Mouse (Mus musculus) lung, adult 2 months (tissue): ENCODE data around the gene Pygl. TPM values are rescaled to one million over a fixed set of nuclear protein-coding genes. Genes with fewer than 3 reads are reported as not detected.

Experiments used
- DNase-seq: peaks from one replicate; pipeline ENCODE4 v3.0.0; 2022
- H3K4me1 ChIP-seq: fragments of 200-500 bp; 2 replicates; pipeline ENCODE4 v1.6.1; 2011; ENCODE audit warnings: low read length; ENCODE audit not compliant: control insufficient read depth, insufficient read depth
- H3K4me3 ChIP-seq: fragments of 200-500 bp; replicated peaks from 2 replicates; pipeline ENCODE3; 2011; ENCODE audit warnings: low read depth, mild to moderate bottlenecking, control low read depth, low read length; ENCODE audit errors: extremely low read depth
- CTCF ChIP-seq: fragments of 200-500 bp; IDR thresholded peaks from 2 replicates; pipeline ENCODE4 v1.5.1; 2011; ENCODE audit warnings: mild to moderate bottlenecking, low read length, control low read depth; ENCODE audit not compliant: insufficient read depth
- POLR2A ChIP-seq: fragments of 200-500 bp; IDR thresholded peaks from 2 replicates; pipeline ENCODE4 v1.6.1; 2011; ENCODE audit warnings: low read depth, mild to moderate bottlenecking, control low read depth, low read length, borderline replicate concordance; ENCODE audit errors: extremely low read depth
- WGBS: fragments of 180-500 bp; shearing (Covaris S2); methylation state at CpG from one replicate; pipeline ENCODE4 v1.1.7; 2018; 5-methylcytosine and 5-hydroxymethylcytosine counted together
- polyA plus RNA-seq: library from polyadenylated mRNA; depleted of rRNA; stranded (reverse); fragments of >200 nt; gene quantifications from 2 replicates; pipeline ENCODE4 v1.2.3, GENCODE M21; 2012

The Pygl gene
- polyA plus RNA-seq, 1 experiment: 43.4 TPM

DNA sequence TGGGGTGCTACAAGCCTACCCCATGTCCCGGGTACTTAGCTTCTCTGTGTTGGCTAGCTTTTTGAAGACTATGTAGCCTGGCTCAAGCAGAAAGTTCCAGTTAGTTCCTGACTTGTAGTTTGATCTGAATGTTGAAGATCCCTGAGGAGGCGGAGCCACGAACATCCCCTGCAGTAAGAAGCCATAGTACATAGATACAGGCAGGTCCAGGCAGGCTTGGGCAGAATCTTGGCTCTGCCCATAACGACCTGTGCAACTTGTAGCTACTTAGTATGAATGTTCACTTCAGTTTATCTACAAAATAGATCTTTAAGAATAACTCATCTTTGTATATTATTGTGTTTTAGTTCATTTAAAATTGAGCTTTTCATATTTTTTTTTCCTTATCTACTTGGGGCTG lies 63.3 kb downstream of the Pygl start:
- DNase-seq: no peak
- no peak overlapping the region for H3K4me3 ChIP-seq
- no peak for TF ChIP-seq POLR2A
- TF ChIP-seq CTCF: no peak
- H3K4me1 ChIP-seq: no peaks in the 10 kb centered on the region
- 86% methylated on average over 4 of the region's 4 CpGs for WGBS

DNA sequence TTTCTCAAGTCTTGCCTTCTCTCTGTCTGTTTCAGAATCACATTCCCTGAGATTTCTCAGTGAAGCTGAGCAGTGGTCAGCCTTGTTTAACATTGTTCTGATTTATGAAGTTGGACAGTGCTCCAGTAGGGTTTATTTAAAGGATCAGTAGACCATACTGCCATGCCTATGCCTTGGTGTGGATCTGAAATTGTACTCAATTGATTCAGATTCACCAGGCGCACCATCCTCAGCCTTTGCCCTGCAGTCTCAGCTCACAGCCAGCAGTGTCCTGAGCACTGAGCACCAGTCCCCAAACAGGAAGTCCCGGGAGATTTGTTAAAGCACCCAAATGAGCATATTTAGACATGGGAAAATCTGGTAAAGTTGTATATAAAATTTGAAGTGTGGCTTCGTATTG lies 66.5 kb downstream of the Pygl start:
- H3K4me3 ChIP-seq: no peak overlapping the region
- no peaks in the 10 kb centered on the region for H3K4me1 ChIP-seq
- WGBS: 65% methylated on average over 3 of the region's 3 CpGs
- no peak for DNase-seq
- TF ChIP-seq CTCF (no peak), POLR2A (no peak)

DNA sequence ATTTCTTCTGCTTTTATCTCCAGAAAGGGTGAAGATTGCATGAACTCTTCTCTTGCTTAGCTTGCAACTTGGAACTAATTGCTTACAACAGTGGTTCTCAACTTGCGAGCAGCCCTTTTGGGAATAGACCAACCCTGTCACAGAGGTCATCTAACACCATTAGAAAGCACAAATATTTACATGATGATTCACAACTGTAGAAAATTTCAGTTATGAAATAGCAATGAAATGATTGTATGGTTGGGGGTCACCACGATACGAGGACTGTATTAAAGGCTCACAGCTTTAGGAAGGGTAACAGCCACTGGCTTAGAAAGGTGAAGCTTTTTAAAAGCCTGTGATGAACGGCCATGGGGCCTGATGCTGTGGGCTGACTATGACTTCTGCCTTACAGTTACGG lies 70.2 kb downstream of the Pygl start:
- TF ChIP-seq POLR2A (no peak), CTCF (no peak)
- no peaks in the 10 kb centered on the region for H3K4me1 ChIP-seq
- no peak for DNase-seq
- 60% methylated on average over 5 of the region's 5 CpGs for WGBS
- no peak overlapping the region for H3K4me3 ChIP-seq

DNA sequence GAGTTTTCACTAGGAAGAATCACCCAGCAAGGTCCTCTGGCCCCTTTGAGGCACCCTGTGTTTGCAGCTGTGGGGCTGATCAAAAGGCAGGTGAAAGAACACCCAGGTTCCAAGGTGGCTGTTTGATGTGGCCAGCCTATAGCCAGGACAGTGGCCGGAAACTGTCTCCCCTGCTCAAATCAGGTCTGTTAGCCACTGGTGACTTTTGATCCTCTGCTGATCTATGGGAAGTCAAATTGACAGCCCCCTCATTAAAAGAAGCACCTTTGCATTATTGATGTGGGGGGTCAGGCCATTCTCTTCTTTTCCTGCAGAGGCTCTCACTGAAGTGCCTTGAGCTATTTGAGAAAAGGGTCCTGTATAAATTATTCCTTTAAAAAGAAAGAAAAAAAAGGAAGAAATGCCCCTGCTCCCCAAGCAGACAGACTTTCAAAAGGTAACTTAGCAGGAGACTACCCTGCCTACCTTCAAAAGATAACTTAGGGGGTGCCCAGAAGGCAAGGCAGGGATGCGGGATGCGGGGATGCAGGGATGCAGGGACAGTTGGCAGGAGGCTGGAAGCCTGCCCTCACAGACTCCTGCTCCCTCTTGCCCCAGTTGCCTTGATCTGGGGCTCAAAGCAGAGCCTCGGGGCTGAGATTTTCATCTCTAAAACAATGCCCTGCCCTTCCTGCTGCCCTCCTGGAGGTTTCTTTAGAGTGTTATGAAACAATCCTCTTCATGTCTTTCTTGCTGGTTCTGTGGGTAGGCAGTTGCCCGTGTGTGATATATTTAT lies 73.8 kb downstream of the Pygl start:
- Histone ChIP-seq H3K4me3 (no peak overlapping the region), H3K4me1 (no peaks in the 10 kb centered on the region)
- 60% methylated on average over 5 of the region's 5 CpGs for WGBS
- no peak for DNase-seq
- TF ChIP-seq POLR2A (no peak), CTCF (no peak)

DNA sequence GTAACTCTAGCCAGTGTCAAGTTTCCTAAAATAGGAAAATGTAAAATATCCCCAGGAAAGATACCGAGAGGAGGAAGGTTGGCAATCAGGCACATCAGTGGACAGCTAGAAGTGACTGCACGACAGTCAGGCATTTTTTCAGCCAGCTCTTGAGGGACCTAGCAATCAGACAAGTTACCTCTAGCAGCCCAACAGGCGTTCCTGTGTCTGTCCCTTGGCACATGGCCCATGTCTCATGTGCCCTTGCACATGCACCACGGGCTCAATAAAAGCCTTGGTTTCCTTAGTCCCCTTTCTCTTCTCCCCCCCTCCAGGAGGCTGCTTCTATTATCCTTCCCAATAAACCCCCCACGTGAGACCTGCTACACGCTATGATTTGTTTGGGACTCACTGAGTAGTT lies 75.1 kb downstream of the Pygl start:
- no peak for DNase-seq
- TF ChIP-seq CTCF: no peak
- no peak for TF ChIP-seq POLR2A
- 74% methylated on average over 6 of the region's 6 CpGs for WGBS
- H3K4me3 ChIP-seq: no peak overlapping the region
- no peaks in the 10 kb centered on the region for H3K4me1 ChIP-seq

DNA sequence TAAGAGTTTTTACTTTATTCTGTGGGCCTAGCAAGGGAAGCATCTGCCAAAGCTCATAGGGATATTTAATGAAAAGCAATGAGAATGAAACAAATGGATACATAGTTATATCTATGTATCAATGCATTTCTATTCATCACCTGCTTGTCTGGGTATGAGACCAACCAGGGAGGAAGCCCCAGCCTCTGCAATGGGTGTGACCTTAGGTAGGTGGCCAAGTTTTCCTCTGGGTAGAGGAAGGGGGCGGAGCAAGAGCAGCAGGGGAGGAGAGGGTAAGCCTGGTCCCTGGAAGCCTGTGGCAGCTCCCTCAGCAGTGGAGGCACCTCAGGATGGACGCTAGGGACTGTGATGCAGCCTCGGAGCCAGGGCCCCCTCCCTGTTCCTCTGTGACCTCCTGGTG lies 77.4 kb downstream of the Pygl start, which contains the start of gene Abhd12b:
TSS of gene Abhd12b (plus strand) at position 301 of the 400 bp plus-strand sequence.
- TF ChIP-seq POLR2A: no peak
- TF ChIP-seq CTCF: no peak
- no peak for DNase-seq
- H3K4me1 ChIP-seq: peaks cover under 1% of the 10 kb centered on the region; the same call in 1 of the 2 replicates
- no peak within 1 kb of the TSS for H3K4me3 ChIP-seq
- WGBS: 68% methylated on average over 3 of the region's 3 CpGs

DNA sequence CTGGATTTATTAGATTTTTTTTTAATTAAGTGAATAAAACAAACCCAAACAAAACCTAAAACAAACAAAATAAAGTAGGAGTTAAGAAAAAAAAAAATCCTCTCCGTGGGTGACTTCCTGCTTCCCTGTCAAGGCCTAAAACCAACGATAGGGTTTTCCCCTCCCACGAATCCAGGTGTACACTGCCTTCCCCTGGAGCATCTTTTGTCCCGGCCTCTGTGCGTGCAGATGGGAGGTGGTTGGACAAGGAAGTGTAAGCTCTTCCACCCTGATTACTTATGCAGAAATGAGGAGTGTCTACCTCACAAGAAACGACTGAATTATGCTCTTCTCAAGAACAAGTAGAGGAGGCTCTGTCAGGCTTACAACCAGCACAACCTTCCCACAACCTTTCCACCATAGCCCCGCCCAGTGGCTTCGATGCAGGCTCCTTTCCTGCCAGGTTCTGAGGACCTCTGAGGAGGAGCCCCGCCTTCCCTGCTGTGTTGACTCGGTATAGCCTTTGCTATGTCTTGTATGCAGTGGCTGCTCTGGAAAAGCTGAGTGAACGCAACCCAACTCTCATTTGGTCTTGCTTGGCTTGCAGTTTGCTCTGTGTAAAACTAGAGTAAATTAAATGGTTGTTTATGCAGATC lies 82.5 kb downstream of the Pygl start:
- no peak for TF ChIP-seq POLR2A
- TF ChIP-seq CTCF: no peak
- 26% methylated on average over 11 of the region's 11 CpGs for WGBS
- no peak overlapping the region for H3K4me3 ChIP-seq
- peaks cover 24% of the 10 kb centered on the region for H3K4me1 ChIP-seq
- DNase-seq: peak; percentile 29

DNA sequence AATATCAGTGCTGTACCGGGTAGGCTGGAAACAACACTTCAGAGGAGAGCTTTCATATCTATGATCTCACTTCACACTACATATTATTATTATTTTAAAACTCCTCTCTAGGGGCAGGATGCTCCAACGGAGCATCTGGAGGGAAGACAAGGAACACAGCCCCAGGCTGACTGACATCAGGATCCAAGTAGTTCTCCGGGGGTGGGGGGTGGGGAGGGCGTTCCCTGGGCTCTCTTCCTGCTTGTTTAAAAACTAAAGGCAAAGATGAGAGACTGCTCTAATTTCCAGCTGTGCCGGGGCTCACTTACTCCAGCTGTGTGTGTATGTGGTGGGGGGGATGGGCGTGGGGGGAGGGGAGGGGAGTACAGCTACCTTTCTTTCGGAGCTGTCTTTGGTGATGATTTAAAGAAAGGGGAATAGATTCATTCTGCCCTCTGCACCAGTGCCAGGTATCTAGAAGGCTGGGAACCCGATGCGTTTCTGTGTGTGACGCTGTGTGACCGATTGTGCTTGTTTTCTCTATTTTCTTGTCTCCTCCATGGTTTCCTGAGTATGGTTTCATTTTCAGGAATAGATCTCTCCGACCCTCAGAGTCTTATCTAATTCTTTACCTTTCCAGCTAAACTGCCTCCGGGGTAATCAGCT lies 83.2 kb downstream of the Pygl start:
- Histone ChIP-seq H3K4me3 (peak overlapping the region; percentile 57), H3K4me1 (peaks cover 24% of the 10 kb centered on the region)
- DNase-seq: no peak
- 5% methylated on average over 13 of the region's 13 CpGs for WGBS
- TF ChIP-seq POLR2A: no peak
- no peak for TF ChIP-seq CTCF

DNA sequence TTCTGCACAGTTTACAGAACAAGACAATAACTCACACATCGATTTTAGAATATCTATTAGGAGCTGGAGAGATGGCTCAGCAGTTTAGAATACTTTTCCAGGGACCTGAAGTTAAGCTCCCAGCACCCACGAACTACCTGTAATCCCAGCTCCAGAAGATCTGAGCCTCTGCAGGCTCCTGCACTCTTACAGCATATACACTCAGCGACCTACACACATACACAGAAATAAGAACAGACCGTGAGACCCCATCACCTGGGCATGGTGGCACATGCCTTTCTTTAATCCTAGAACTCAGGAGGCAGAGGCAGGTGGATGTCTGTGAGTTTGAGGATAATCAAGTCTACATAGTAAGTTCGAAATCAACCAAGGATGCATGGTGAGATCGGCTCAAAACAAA lies 85.7 kb downstream of the Pygl start:
- H3K4me3 ChIP-seq: no peak overlapping the region
- no peak for DNase-seq
- TF ChIP-seq POLR2A (no peak), CTCF (no peak)
- 85% methylated on average over 6 of the region's 6 CpGs for WGBS
- H3K4me1 ChIP-seq: peaks cover 28% of the 10 kb centered on the region
